Mouse (Mus musculus): ENCODE measurements around the gene Mtch1.

DNA sequence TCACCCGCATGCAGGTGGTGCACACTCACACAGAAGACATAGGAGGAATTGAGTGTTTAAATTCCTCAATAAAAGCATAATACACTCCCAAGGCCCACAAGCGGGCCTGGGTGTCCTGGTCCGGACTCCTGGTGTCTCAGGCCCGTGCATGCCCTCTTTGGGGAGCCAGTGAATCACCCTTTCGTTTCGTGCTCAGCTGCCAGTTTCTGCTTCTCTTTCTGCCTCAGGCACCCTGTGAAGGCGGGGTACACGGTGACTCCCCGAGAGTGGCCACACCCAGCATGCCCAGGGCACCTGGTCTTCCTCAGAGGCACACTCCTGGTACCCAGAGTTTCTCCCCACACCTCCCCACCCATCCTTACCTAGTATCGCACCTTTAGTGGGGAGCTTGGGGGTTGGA, 28.1 kb upstream of the Mtch1 start:
- TF ChIP-seq EP300 (IDR thresholded peaks at IDR 0.05) (no peak), CTCF (IDR thresholded peaks at IDR 0.05) (no peak)
